Mouse (Mus musculus) CH12.LX (cell line): ENCODE measurements around the gene Dennd5b. TPM values are rescaled to one million over a fixed set of nuclear protein-coding genes. Genes with fewer than 3 reads are reported as not detected.

Source experiments
- DNase-seq: peaks from one replicate; pipeline ENCODE4 v3.0.0-alpha.2; 2013; ENCODE audit errors: extremely low read depth
- H3K27ac ChIP-seq: 2 replicates; pipeline ENCODE4 v1.5.1; 2012; ENCODE audit warnings: low read depth, mild to moderate bottlenecking, control low read depth, moderate library complexity; ENCODE audit not compliant: insufficient read depth
- H3K27me3 ChIP-seq: replicated peaks from 2 replicates; pipeline ENCODE3; 2012; ENCODE audit warnings: inconsistent platforms
- H3K36me3 ChIP-seq, 2 experiments: replicated peaks in 1 of 2; 2 replicates each; pipeline versions ENCODE3 to v1.6.1; 2012; ENCODE audit warnings: inconsistent platforms in 1 of 2, low read length in 1 of 2, mild to moderate bottlenecking in 1 of 2, mixed read lengths in 1 of 2, moderate library complexity in 1 of 2; ENCODE audit not compliant: control insufficient read depth in 1 of 2, insufficient read depth in 1 of 2
- H3K4me1 ChIP-seq, 2 experiments: 2 replicates each; pipeline ENCODE4 v1.6.1; 2012; ENCODE audit warnings: inconsistent platforms in 1 of 2, moderate library complexity in 1 of 2; ENCODE audit not compliant: insufficient read depth in 2 of 2, control insufficient read depth in 1 of 2
- H3K4me2 ChIP-seq: 2 replicates; pipeline ENCODE4 v1.6.1; 2012; ENCODE audit warnings: low read depth, mild to moderate bottlenecking, control low read depth; ENCODE audit not compliant: poor library complexity, insufficient read depth, severe bottlenecking
- H3K4me3 ChIP-seq, 3 experiments: fragments of 150-350 bp in 1 of 3; sonication (generic) in 1 of 3; replicated peaks in 1 of 3; 2 replicates each; pipeline versions ENCODE3 to v1.5.1; 2011 to 2012; ENCODE audit warnings: low read depth in 2 of 3, low read length in 2 of 3, mild to moderate bottlenecking in 2 of 3, moderate library complexity in 2 of 3, control low read depth in 1 of 3, improper control_type of control experiment in 1 of 3, inconsistent platforms in 1 of 3, mixed read lengths in 1 of 3; ENCODE audit not compliant: poor library complexity in 1 of 3
- H3K79me2 ChIP-seq: replicated peaks from 2 replicates; pipeline ENCODE4 v1.6.1; 2012; ENCODE audit warnings: mild to moderate bottlenecking, moderate library complexity; ENCODE audit not compliant: control insufficient read depth, poor library complexity, insufficient read depth, severe bottlenecking; ENCODE audit errors: extremely low read depth
- H3K9ac ChIP-seq: 2 replicates; pipeline ENCODE4 v1.6.1; 2012; ENCODE audit warnings: low read depth, mild to moderate bottlenecking, control low read depth, moderate library complexity; ENCODE audit not compliant: insufficient read depth
- H3K9me3 ChIP-seq: replicated peaks from 2 replicates; pipeline ENCODE3; 2012; ENCODE audit warnings: low read length, inconsistent platforms, mixed read lengths
- CTCF ChIP-seq, 2 experiments: IDR thresholded peaks in 1 of 2; conservative IDR thresholded peaks in 1 of 2; 2 replicates each; pipeline ENCODE4 v1.5.1; 2011 to 2012; ENCODE audit warnings: low read depth in 2 of 2, low read length in 2 of 2, improper control_type of control experiment in 1 of 2, inconsistent platforms in 1 of 2, mild to moderate bottlenecking in 1 of 2, moderate library complexity in 1 of 2
- EP300 ChIP-seq: IDR thresholded peaks from 2 replicates; pipeline ENCODE4 v1.6.1; 2011; ENCODE audit warnings: low read length, improper control_type of control experiment
- HCFC1 ChIP-seq: IDR thresholded peaks from 2 replicates; pipeline ENCODE4 v1.6.1; 2012; ENCODE audit warnings: low read depth, mild to moderate bottlenecking, inconsistent platforms, low read length, improper control_type of control experiment
- JUND ChIP-seq: conservative IDR thresholded peaks from 2 replicates; pipeline ENCODE4 v1.6.1; 2011; ENCODE audit warnings: low read depth, low read length, improper control_type of control experiment
- KAT2A ChIP-seq: IDR thresholded peaks from 2 replicates; pipeline ENCODE4 v1.6.1; 2012; ENCODE audit warnings: low read length, improper control_type of control experiment, inconsistent platforms; ENCODE audit not compliant: insufficient replicate concordance
- MAFK ChIP-seq: IDR thresholded peaks from 2 replicates; pipeline ENCODE4 v1.6.1; 2011; ENCODE audit warnings: low read length, improper control_type of control experiment; ENCODE audit not compliant: insufficient replicate concordance
- MAX ChIP-seq: IDR thresholded peaks from 2 replicates; pipeline ENCODE4 v1.6.1; 2011; ENCODE audit warnings: low read length, improper control_type of control experiment
- MEF2A ChIP-seq: IDR thresholded peaks from 2 replicates; pipeline ENCODE4 v1.6.1; 2014; ENCODE audit warnings: low read depth, mild to moderate bottlenecking, inconsistent platforms, low read length, improper control_type of control experiment, borderline replicate concordance
- MXI1 ChIP-seq: IDR thresholded peaks from 2 replicates; pipeline ENCODE4 v1.6.1; 2011; ENCODE audit warnings: mild to moderate bottlenecking, low read depth, low read length, improper control_type of control experiment
- NRF1 ChIP-seq: IDR thresholded peaks from 2 replicates; pipeline ENCODE4 v1.6.1; 2014; ENCODE audit warnings: low read depth, mild to moderate bottlenecking, inconsistent platforms, low read length, improper control_type of control experiment, moderate library complexity
- RAD21 ChIP-seq: IDR thresholded peaks from 2 replicates; pipeline ENCODE4 v1.6.1; 2011; ENCODE audit warnings: low read depth, mild to moderate bottlenecking, low read length, improper control_type of control experiment, moderate library complexity
- RCOR1 ChIP-seq: conservative IDR thresholded peaks from 2 replicates; pipeline ENCODE4 v1.6.1; 2012; ENCODE audit warnings: low read depth, mild to moderate bottlenecking, inconsistent platforms, low read length, improper control_type of control experiment
- SIN3A ChIP-seq: IDR thresholded peaks from 2 replicates; pipeline ENCODE4 v1.6.1; 2012; ENCODE audit warnings: low read length, improper control_type of control experiment, inconsistent platforms
- SMC3 ChIP-seq: IDR thresholded peaks from 2 replicates; pipeline ENCODE4 v1.6.1; 2011; ENCODE audit warnings: low read depth, low read length, improper control_type of control experiment
- UBTF ChIP-seq: IDR thresholded peaks from 2 replicates; pipeline ENCODE4 v1.6.1; 2012; ENCODE audit warnings: low read depth, mild to moderate bottlenecking, inconsistent platforms, low read length, improper control_type of control experiment, moderate library complexity
- ZC3H11A ChIP-seq: IDR thresholded peaks from 2 replicates; pipeline ENCODE4 v1.6.1; 2012; ENCODE audit warnings: low read depth, mild to moderate bottlenecking, inconsistent platforms, low read length, improper control_type of control experiment
- ZKSCAN1 ChIP-seq: IDR thresholded peaks from 2 replicates; pipeline ENCODE4 v1.6.1; 2012; ENCODE audit warnings: low read depth, inconsistent platforms, low read length, improper control_type of control experiment, borderline replicate concordance
- dilution Hi-C: fragments of 300-500 bp; cut with MboI; formaldehyde crosslinking; loops from 2 replicates; pipeline ENCODE4 v1.14.3; 2020; ENCODE audit warnings: low sequenced_read_pairs; ENCODE audit not compliant: extremely low pct_unique_long_range_greater_than_20kb, extremely low pct_ligation_motif_present
- in situ Hi-C: fragments of 300-500 bp; cut with MboI; formaldehyde crosslinking; loops from 3 replicates; pipeline ENCODE4 v1.14.3; 2019; ENCODE audit warnings: low sequenced_read_pairs, low pct_ligation_motif_present, low pct_unique_long_range_greater_than_20kb, mixed read lengths
- polyA plus RNA-seq: library from polyadenylated mRNA; unstranded; fragments of >175 nt; gene quantifications from 2 replicates; pipeline ENCODE4 v1.2.1, GENCODE M21; 2012; ENCODE audit warnings: low read depth; ENCODE audit not compliant: insufficient read length
- total RNA-seq, 2 experiments: library from RNA; depleted of rRNA; stranded (reverse); fragments of 300-350 nt in 1 of 2; fragments of >200 nt in 1 of 2; gene quantifications; 2 replicates each; pipeline ENCODE4 v1.2.3; 2012 to 2014

Dennd5b gene
- total and polyA plus RNA-seq, 3 experiments, result 1.6 to 3.1 (median 2.2) TPM

DNA sequence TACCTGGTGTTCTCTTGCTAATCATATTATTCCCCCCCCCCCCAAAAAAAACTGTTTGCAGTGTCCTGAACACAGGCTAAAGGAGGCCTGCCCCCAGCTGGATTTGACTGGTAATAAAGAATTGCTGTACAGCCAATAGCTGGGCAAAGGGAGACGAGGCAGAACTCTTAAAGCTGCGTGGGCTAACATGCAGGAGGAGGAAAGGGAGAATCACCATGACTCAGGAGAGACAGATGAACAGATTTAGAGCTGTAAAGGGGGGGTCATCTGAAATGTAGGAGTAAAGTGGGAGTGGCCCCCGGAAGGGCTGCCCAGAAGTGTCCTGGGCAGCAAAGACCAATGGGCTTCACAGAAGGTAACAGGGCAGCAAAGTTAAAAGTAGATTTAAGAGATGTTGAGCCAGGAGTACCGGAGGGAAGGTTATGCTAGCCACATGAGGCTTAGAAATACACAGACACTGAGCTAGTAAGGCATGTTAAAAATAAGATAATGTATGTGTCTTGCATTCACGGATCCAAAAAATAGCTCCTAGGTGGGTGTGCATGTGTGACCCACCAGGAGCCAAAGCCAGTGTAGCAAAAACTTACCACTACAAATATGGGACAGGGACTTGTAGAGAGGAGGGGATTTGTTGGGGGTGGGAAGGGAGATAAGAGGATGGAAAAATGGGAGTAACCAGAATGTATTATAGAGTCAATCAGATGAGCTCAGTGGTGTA, 40.7 kb downstream of the Dennd5b start:
- dilution Hi-C loops, result no loop called here
- H3K79me2 ChIP-seq, result 0 out of 2 replicates have a peak, but pooled peaks cover 2% of the 10 kb centered on the region
- no peaks in the 10 kb centered on the region for H3K27me3 ChIP-seq
- no peak overlapping the region for H3K27ac ChIP-seq
- H3K9me3 ChIP-seq, result no peaks in the 10 kb centered on the region
- H3K4me2 ChIP-seq, result no peak overlapping the region
- no peak overlapping the region for H3K9ac ChIP-seq
- H3K36me3 ChIP-seq, result no peaks in the 10 kb centered on the region
- in situ Hi-C loops, result loop anchor here (10.0 kb wide), 1 partner anchor 54 kb away; no protein-coding TSS in a partner anchor
- no peaks in the 10 kb centered on the region for H3K4me1 ChIP-seq
- no peak for TF ChIP-seq RCOR1
- no peak for TF ChIP-seq SIN3A
- TF ChIP-seq MEF2A, result no peak
- no peak for TF ChIP-seq RAD21
- TF ChIP-seq EP300, result no peak
- no peak for TF ChIP-seq KAT2A
- no peak for TF ChIP-seq ZKSCAN1
- TF ChIP-seq MXI1, result no peak
- no peak for TF ChIP-seq MAFK
- no peak for TF ChIP-seq JUND
- TF ChIP-seq MAX, result no peak
- TF ChIP-seq UBTF, result no peak
- TF ChIP-seq HCFC1, result no peak
- DNase-seq, result no peak
- no peak overlapping the region for H3K4me3 ChIP-seq

GRCm38 (mm10) chr6:149057947-149058391, 43.5 kb downstream of the Dennd5b start:
- peak; percentile 89 for TF ChIP-seq RAD21
- TF ChIP-seq ZC3H11A, result 0 out of 2 replicates have a peak, but pooled peaks have one; percentile 27
- no peak for TF ChIP-seq JUND
- TF ChIP-seq SMC3, result peak; percentile 91
- no peak for TF ChIP-seq NRF1
- peak; percentile 36 to 86; a peak in 3 of 4 replicates for TF ChIP-seq CTCF (conservative IDR thresholded peaks at IDR 0.05 in 1 of 2, IDR thresholded peaks at IDR 0.05 in 1 of 2; ENCODE audit: low read depth in 2 of 2, low read length in 2 of 2)
- TF ChIP-seq ZKSCAN1, result no peak
- Histone ChIP-seq H3K27ac (no peak overlapping the region), H3K79me2 (0 out of 2 replicates have a peak, but pooled peaks cover 2% of the 10 kb centered on the region), H3K4me2 (no peak overlapping the region), H3K4me1 (no peaks in the 10 kb centered on the region), H3K9ac (no peak overlapping the region), H3K36me3 (no peaks in the 10 kb centered on the region), H3K9me3 (no peaks in the 10 kb centered on the region), H3K4me3 (no peak overlapping the region), H3K27me3 (no peaks in the 10 kb centered on the region)
- peak; percentile 40 for DNase-seq
- dilution Hi-C loops, result no loop called here
- in situ Hi-C loops, result no loop called here
